8 mouse cellular contexts compared by ENCODE assay signal in the genomic region with DNA sequence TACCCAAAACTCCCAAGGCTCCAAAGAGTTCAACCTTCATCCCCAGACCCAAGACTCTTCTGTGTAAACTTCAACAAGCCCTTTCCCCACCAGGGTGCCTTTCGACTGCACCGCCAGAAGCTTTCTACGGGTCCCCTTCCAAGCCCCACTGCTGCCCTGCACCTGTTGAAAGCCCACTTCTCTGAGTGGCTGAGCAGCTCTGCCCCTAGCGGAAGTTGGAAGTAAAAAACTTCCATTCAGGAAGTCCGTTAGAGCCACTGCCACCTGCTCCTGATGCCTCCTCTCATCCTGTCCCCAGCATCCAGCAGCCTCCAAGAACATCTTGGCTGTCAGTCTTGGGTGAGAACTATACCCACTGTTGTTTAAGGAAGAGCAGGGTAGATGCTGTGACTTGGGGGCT. TPM values are rescaled to one million over a fixed set of nuclear protein-coding genes. Genes with fewer than 3 reads are reported as not detected.
DNase-seq lines count a peak whose midpoint lies in the region; ATAC-seq lines count a peak whose summit lies in the region.

A gene (plus strand): TSS at position 250 of the 400 bp plus-strand sequence.

- H3K4me3 ChIP-seq in kidney, embryonic 14.5 days (ENCODE audit: low read length), result peak within 1 kb of the TSS; percentile 50
- peak within 1 kb of the TSS; percentile 68 for H3K4me3 ChIP-seq in forebrain, embryonic 15.5 days
- peak within 1 kb of the TSS; percentile 67 for H3K4me3 ChIP-seq in midbrain, embryonic 11.5 days (ENCODE audit: low read depth, low read length)

- no peak for DNase-seq in kidney, adult 9 months
- peak; percentile 63 for DNase-seq in cerebellum, adult 11-12 months
- DNase-seq in layer of hippocampus, postnatal 14 days (ENCODE audit: low spot score in 2 of 2), result no peak
- peak; percentile 94 for DNase-seq in midbrain, embryonic 11.5 days (ENCODE audit: low spot score, missing footprints)
- DNase-seq in urinary bladder, postnatal 10 days (ENCODE audit: low spot score), result no peak

- no peaks in the 10 kb centered on the region for H3K36me3 ChIP-seq in kidney, embryonic 14.5 days (ENCODE audit: control insufficient read depth, insufficient read depth, low read length)
- no peaks in the 10 kb centered on the region for H3K36me3 ChIP-seq in forebrain, embryonic 15.5 days
- no peaks in the 10 kb centered on the region for H3K36me3 ChIP-seq in midbrain, embryonic 11.5 days (ENCODE audit: control insufficient read depth, insufficient read depth, low read length)

- no peak within 1 kb of the TSS for H3K27ac ChIP-seq in kidney, embryonic 14.5 days (ENCODE audit: low read depth, low read length)
- H3K27ac ChIP-seq in forebrain, embryonic 15.5 days (replicated peaks), result peak within 1 kb of the TSS; percentile 79
- peak within 1 kb of the TSS; percentile 58; the same call in 1 of the 2 replicates for H3K27ac ChIP-seq in midbrain, embryonic 11.5 days (ENCODE audit: low read depth, low read length)

- H3K9me3 ChIP-seq in kidney, embryonic 14.5 days (ENCODE audit: control insufficient read depth, low read length), result no peaks in the 10 kb centered on the region
- H3K9me3 ChIP-seq in forebrain, embryonic 15.5 days, result no peaks in the 10 kb centered on the region
- no peaks in the 10 kb centered on the region for H3K9me3 ChIP-seq in midbrain, embryonic 11.5 days (ENCODE audit: control insufficient read depth, low read length)

- H3K9ac ChIP-seq in kidney, embryonic 14.5 days (ENCODE audit: low read depth, low read length), result peak within 1 kb of the TSS; percentile 42; the same call in 1 of the 2 replicates
- peak within 1 kb of the TSS; percentile 78 for H3K9ac ChIP-seq in forebrain, embryonic 15.5 days (replicated peaks)
- peak within 1 kb of the TSS; percentile 75 for H3K9ac ChIP-seq in midbrain, embryonic 11.5 days (ENCODE audit: low read length)

- peak within 1 kb of the TSS; percentile 83 for H3K4me2 ChIP-seq in kidney, embryonic 14.5 days (replicated peaks; ENCODE audit: low read depth, low read length)
- H3K4me2 ChIP-seq in forebrain, embryonic 15.5 days (replicated peaks), result peak within 1 kb of the TSS; percentile 87
- peak within 1 kb of the TSS; percentile 73 for H3K4me2 ChIP-seq in midbrain, embryonic 11.5 days

- H3K27me3 ChIP-seq in kidney, embryonic 14.5 days (ENCODE audit: control insufficient read depth, insufficient read depth, low read length), result peaks cover 29% of the 10 kb centered on the region
- H3K27me3 ChIP-seq in forebrain, embryonic 15.5 days, result no peaks in the 10 kb centered on the region
- H3K27me3 ChIP-seq in midbrain, embryonic 11.5 days (ENCODE audit: control insufficient read depth, insufficient read depth, low read length), result no peaks in the 10 kb centered on the region

- 8% methylated on average over 5 of the region's 5 CpGs for WGBS in kidney, embryonic 14.5 days
- WGBS in forebrain, embryonic 15.5 days, result 1% methylated on average over 5 of the region's 5 CpGs
- WGBS in midbrain, embryonic 11.5 days, result 2% methylated on average over 5 of the region's 5 CpGs

- 0 out of 2 replicates have a peak, but pooled peaks cover 3% of the 10 kb centered on the region for H3K4me1 ChIP-seq in kidney, embryonic 14.5 days (ENCODE audit: control insufficient read depth, insufficient read depth, low read length)
- H3K4me1 ChIP-seq in forebrain, embryonic 15.5 days, result peaks cover 32% of the 10 kb centered on the region
- peaks cover 25% of the 10 kb centered on the region for H3K4me1 ChIP-seq in midbrain, embryonic 11.5 days (ENCODE audit: control insufficient read depth, insufficient read depth, low read length)

- no peak for ATAC-seq in kidney, embryonic 14.5 days (ENCODE audit: low FRiP score, low TSS enrichment)
- ATAC-seq in forebrain, embryonic 15.5 days (replicated peaks), result no peak
- 0 out of 2 replicates have a peak, but pooled peaks have one; percentile 9 for ATAC-seq in midbrain, embryonic 11.5 days (ENCODE audit: low FRiP score)
- ATAC-seq in activated CD4-positive, CD25-positive, alpha-beta regulatory T cell, adult 4 months, result no peak

RNA-seq across cellular contexts. Expression of the gene that starts here (rescaled TPM):
- polyA plus RNA-seq in kidney, embryonic 14.5 days (2014; fragmentation: Nextera tagmentation; extraction: Ambion mirVana), result 5.6 and 7.8 TPM in 2 replicates
- 52.2 and 58.4 TPM in 2 replicates for polyA plus RNA-seq in forebrain, embryonic 15.5 days (2015; fragmentation: Nextera tagmentation; extraction: Ambion mirVana)
- total RNA-seq in layer of hippocampus, postnatal 14 days (2021), result 100 to 1,000 TPM; 101 to 107 TPM
- polyA plus RNA-seq in midbrain, embryonic 11.5 days (2014; fragmentation: Nextera tagmentation; extraction: Ambion mirVana), result 44.1 and 54.4 TPM in 2 replicates
- not detected for polyA plus RNA-seq in activated CD4-positive, CD25-positive, alpha-beta regulatory T cell, adult 4 months (2017; shearing (Covaris generic))

Comparison
In these comparisons a context has a peak if more than half of its experiments do, and no peak if none do; other contexts are left out.
1. DNase-seq: peak in cerebellum, adult 11-12 months (single experiment) and midbrain, embryonic 11.5 days (single experiment); none in kidney, adult 9 months (single experiment), layer of hippocampus, postnatal 14 days (0 of 2) and urinary bladder, postnatal 10 days (single experiment).
2. Peak in every context shown above with its lines, with median percentiles within 50 percentile points of each other: H3K4me2 ChIP-seq, H3K4me3 ChIP-seq and H3K9ac ChIP-seq.